Mouse (Mus musculus) midbrain, embryonic 13.5 days (tissue): ENCODE measurements around the gene Adamts12. TPM values are rescaled to one million over a fixed set of nuclear protein-coding genes. Genes with fewer than 3 reads are reported as not detected.

ENCODE experiments used
- ATAC-seq: fragments of 200-750 bp; cut with Nextera tagmentation; 2 replicates; pipeline ENCODE4 v1.8.0; 2017; ENCODE audit warnings: mild to moderate bottlenecking, moderate TSS enrichment, moderate library complexity
- H3K27ac ChIP-seq: fragments of 300-500 bp; sonication (generic); 2 replicates; pipeline ENCODE4 v1.5.1; 2015; ENCODE audit warnings: inconsistent platforms, mild to moderate bottlenecking, moderate library complexity
- H3K27me3 ChIP-seq: fragments of 300-500 bp; sonication (generic); 2 replicates; pipeline ENCODE4 v1.6.1; 2015; ENCODE audit warnings: mild to moderate bottlenecking, inconsistent platforms
- H3K36me3 ChIP-seq: fragments of 300-500 bp; sonication (generic); 2 replicates; pipeline ENCODE4 v1.6.1; 2015; ENCODE audit warnings: mild to moderate bottlenecking, inconsistent platforms
- H3K4me1 ChIP-seq: fragments of 300-500 bp; sonication (generic); replicated peaks from 2 replicates; pipeline ENCODE4 v1.6.1; 2015; ENCODE audit warnings: inconsistent platforms
- H3K4me2 ChIP-seq: fragments of 300-500 bp; sonication (generic); replicated peaks from 2 replicates; pipeline ENCODE4 v1.6.1; 2015; ENCODE audit warnings: moderate library complexity, mild to moderate bottlenecking, inconsistent platforms
- H3K4me3 ChIP-seq: fragments of 300-500 bp; sonication (generic); replicated peaks from 2 replicates; pipeline ENCODE4 v1.5.1; 2015; ENCODE audit warnings: mild to moderate bottlenecking, inconsistent platforms
- H3K9ac ChIP-seq: fragments of 300-500 bp; sonication (generic); replicated peaks from 2 replicates; pipeline ENCODE4 v1.6.1; 2015; ENCODE audit warnings: mild to moderate bottlenecking, inconsistent platforms
- H3K9me3 ChIP-seq: fragments of 300-500 bp; sonication (generic); 2 replicates; pipeline ENCODE4 v1.6.1; 2016; ENCODE audit warnings: mild to moderate bottlenecking, inconsistent platforms
- WGBS: fragments of 180-500 bp; shearing (Covaris S2); methylation state at CpG from one replicate; pipeline ENCODE4 v1.1.7; 2015; 5-methylcytosine and 5-hydroxymethylcytosine counted together
- polyA plus RNA-seq: library from polyadenylated mRNA; unstranded; fragments of >200 nt; fragmentation: Nextera tagmentation; extraction: Ambion mirVana; gene quantifications from 2 replicates; pipeline ENCODE4 v1.2.1, GENCODE M21; 2015

Gene Adamts12
- polyA plus RNA-seq, 1 experiment from 2014 or later, result 1.5 TPM

DNA sequence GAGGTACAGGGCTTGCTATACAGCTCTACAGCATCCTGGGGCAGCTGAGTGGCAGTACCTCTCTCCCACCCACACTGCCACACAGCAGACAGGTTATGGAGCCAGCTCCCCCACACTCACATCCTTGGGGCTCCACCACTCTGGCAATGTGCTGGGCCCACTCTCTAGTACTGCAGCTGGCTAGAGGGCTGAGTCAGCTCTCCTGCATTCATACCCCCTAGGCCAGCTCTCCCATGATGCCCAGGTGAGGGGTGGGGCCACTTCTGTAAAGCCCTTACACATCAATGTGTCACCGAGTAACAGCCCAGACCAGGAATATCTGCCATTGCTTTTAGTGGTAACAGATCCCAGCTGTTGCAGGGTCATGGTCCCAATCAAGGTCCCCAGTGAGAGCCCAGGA, 296.3 kb downstream of the Adamts12 start:
- ATAC-seq, result no peak
- no peak overlapping the region for H3K4me3 ChIP-seq
- WGBS, result 87% methylated on average over 1 of the region's 1 CpGs
- no peak overlapping the region for H3K4me2 ChIP-seq
- no peaks in the 10 kb centered on the region for H3K36me3 ChIP-seq
- H3K9ac ChIP-seq, result no peak overlapping the region
- H3K9me3 ChIP-seq, result no peaks in the 10 kb centered on the region
- no peaks in the 10 kb centered on the region for H3K27me3 ChIP-seq
- H3K4me1 ChIP-seq, result no peaks in the 10 kb centered on the region
- H3K27ac ChIP-seq, result no peak overlapping the region

DNA sequence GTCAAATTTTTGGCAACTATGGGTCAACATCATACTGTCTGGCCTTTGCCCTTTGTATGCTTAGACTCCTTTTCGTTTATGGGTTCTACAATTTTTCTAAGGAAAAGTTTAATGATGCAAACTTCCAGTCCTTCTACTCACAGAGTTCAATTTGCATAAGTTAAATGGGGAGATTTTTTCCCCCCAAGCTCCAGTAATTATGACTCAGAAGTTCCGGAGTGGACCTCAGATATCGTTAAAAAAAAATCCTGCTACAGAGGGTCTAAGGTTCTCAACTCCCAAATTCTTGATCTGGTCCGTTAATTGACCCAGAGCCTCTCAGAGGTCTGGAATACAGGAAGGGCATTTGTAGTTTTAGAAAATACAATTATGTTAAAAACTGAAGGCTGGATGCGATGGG, 297.2 kb downstream of the Adamts12 start:
- Histone ChIP-seq H3K27me3 (no peaks in the 10 kb centered on the region), H3K9me3 (no peaks in the 10 kb centered on the region), H3K4me3 (no peak overlapping the region), H3K4me2 (no peak overlapping the region), H3K36me3 (no peaks in the 10 kb centered on the region), H3K9ac (no peak overlapping the region), H3K27ac (no peak overlapping the region), H3K4me1 (no peaks in the 10 kb centered on the region)
- no peak for ATAC-seq
- 90% methylated on average over 5 of the region's 5 CpGs for WGBS

DNA sequence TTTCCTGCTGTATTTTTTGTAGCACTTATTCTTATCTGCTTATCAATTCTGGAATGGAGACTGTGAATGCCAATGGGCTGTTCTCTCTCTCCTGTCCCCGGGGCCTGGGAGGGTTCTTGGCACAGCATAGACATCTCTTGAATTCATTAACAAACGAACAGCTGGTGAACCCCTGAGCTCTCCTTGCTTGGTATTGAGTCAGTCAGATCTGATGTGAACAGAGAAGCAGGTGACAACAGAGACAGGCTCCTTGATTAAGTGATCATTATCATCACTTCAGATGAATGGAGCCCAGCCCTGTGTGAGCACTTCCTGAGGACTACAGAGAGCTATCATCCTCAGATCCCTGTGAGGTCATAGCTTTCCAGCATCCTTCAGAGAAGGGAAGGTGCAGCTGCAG, 299.5 kb downstream of the Adamts12 start:
- Histone ChIP-seq H3K27ac (no peak overlapping the region), H3K27me3 (no peaks in the 10 kb centered on the region), H3K4me3 (no peak overlapping the region), H3K9ac (no peak overlapping the region), H3K4me1 (no peaks in the 10 kb centered on the region), H3K36me3 (no peaks in the 10 kb centered on the region), H3K4me2 (no peak overlapping the region), H3K9me3 (no peaks in the 10 kb centered on the region)
- WGBS, result 26% methylated on average over 2 of the region's 2 CpGs
- peak; percentile 75 for ATAC-seq

DNA sequence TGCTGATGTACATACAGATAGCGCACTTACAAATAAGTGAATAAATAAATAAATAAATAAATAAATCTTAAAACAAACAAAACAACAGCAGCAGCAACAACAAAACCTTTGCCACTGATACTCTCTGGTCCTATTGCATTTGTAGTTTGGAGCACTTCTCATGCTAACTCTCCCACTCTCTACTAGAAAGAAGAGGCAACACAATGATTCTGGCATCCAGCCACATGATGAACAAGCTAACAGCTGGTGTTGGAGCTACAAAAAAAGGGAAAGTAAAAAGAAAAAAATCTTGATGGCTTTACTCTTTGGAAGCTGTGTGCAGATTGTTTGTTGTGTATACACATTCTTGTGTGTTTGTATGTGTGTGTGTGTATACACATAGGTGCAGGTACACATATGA, 300.2 kb downstream of the Adamts12 start:
- no peaks in the 10 kb centered on the region for H3K9me3 ChIP-seq
- no peak overlapping the region for H3K4me3 ChIP-seq
- H3K4me1 ChIP-seq, result no peaks in the 10 kb centered on the region
- no peak overlapping the region for H3K4me2 ChIP-seq
- WGBS, result 95% methylated on average over 1 of the region's 1 CpGs
- H3K36me3 ChIP-seq, result no peaks in the 10 kb centered on the region
- H3K9ac ChIP-seq, result no peak overlapping the region
- no peak for ATAC-seq
- no peaks in the 10 kb centered on the region for H3K27me3 ChIP-seq
- no peak overlapping the region for H3K27ac ChIP-seq

DNA sequence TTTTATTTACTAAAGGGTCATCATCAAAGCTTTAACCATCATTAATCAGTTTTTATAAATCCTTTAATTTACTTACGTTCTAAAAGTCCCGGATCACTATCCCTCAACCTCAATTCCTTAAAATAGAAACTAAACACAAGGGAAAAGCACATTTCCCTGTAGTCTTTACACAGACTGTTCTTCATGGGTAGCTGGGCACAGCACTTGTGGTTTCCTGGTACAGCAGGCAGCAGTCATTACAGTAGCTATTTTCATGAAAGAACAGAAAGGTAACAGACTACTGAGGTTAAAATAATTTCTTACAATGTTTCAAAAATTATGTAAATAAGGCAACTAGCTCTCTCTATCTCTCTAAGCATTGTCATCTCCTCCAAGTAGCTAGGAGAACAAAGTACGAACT, 305.0 kb downstream of the Adamts12 start:
- H3K4me2 ChIP-seq, result no peak overlapping the region
- no peaks in the 10 kb centered on the region for H3K27me3 ChIP-seq
- H3K9ac ChIP-seq, result no peak overlapping the region
- no peak for ATAC-seq
- no peaks in the 10 kb centered on the region for H3K36me3 ChIP-seq
- 82% methylated on average over 3 of the region's 3 CpGs for WGBS
- H3K27ac ChIP-seq, result no peak overlapping the region
- H3K9me3 ChIP-seq, result no peaks in the 10 kb centered on the region
- no peak overlapping the region for H3K4me3 ChIP-seq
- no peaks in the 10 kb centered on the region for H3K4me1 ChIP-seq

DNA sequence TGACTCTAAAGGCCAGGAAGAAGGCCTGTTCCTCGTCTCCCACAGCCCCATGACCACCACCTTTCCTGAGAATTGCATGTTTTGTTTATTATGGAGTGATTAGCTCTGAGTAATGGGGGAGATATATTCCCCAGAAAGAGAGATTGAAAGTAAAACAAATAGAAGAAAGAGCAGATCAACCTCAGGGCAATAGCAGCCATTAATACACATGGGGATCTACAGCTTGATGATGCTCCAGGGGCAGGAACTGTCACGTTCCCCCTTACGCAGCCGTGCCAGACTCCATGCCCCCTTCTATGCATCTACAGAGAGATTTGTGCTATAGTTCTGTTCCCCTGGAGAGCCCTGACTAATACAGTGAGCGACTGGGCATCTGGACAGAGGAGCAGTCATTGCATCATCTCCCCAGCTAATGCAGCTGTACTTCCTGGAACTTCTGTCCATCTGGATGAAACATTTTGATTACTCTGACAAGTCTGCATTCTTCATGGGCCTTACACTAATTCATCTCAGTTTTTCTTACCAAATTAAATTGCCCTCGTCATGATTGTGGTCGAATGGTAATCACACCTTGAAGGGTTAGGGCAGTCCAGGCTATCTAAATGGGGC, 306.0 kb downstream of the Adamts12 start:
- Histone ChIP-seq H3K27me3 (no peaks in the 10 kb centered on the region), H3K4me2 (no peak overlapping the region), H3K27ac (no peak overlapping the region), H3K36me3 (no peaks in the 10 kb centered on the region), H3K4me1 (no peaks in the 10 kb centered on the region), H3K9ac (no peak overlapping the region), H3K4me3 (no peak overlapping the region), H3K9me3 (no peaks in the 10 kb centered on the region)
- 88% methylated on average over 7 of the region's 7 CpGs for WGBS
- ATAC-seq, result no peak

DNA sequence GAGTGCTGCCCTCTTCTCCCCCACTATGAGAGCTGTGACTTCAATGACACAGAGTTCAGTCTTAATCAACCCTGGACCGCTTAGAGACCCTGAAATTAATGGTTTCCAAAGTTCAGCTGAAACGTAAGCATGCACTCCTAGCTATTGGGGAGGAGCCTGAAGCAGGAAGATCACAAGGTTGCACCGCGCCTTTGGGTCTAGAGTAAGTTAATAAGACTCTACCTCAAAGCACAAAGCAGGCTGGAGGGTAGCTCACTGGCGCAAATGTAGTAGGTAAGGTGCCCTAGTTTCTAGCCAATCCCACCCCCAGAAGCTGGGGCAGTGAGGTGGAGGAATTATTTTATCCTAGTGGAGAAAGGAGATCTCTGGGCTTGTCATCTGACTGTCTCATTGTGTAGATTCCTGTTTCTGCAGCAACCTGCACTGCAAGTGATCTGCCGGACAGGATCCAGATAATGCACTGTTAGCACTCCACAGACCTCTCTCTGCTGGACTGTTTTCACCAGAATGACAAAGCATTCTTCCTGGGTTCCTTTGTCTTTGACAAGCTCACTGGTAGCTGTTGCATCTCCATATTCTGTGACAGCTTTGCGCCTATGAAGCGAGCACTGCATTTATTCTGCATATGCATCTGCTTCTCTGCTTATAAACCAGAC, 315.0 kb downstream of the Adamts12 start:
- 86% methylated on average over 8 of the region's 8 CpGs for WGBS
- Histone ChIP-seq H3K36me3 (peaks cover 21% of the 10 kb centered on the region), H3K9me3 (no peaks in the 10 kb centered on the region), H3K4me2 (no peak overlapping the region), H3K9ac (no peak overlapping the region), H3K4me3 (no peak overlapping the region), H3K4me1 (no peaks in the 10 kb centered on the region), H3K27ac (no peak overlapping the region), H3K27me3 (no peaks in the 10 kb centered on the region)
- peak; percentile 53; the same call in 1 of the 2 replicates for ATAC-seq

DNA sequence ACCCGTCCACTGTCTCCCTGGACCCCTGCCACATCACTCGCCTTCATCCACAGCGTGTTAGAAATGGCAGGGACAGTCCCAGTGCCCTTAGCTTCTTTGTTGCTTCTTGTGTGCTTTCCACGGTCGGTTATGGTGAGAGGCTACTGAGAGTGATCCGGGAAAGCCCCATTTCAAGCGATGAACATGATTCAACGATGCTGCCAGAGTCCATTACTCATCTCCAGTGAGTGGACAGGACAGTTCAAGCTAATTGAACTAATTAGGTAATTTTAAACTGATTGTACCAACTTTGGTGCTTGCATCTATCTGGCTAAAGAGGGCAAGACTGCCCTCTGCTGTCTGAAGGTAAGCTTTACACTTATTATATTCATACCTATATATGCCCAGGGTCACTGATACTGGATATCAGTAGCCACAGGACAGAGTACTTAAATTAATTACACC, 315.5 kb downstream of the Adamts12 start:
- Histone ChIP-seq H3K27me3 (no peaks in the 10 kb centered on the region), H3K4me3 (no peak overlapping the region), H3K36me3 (peaks cover 27% of the 10 kb centered on the region), H3K27ac (no peak overlapping the region), H3K4me2 (no peak overlapping the region), H3K9me3 (no peaks in the 10 kb centered on the region), H3K9ac (no peak overlapping the region), H3K4me1 (no peaks in the 10 kb centered on the region)
- ATAC-seq, result peak; percentile 74
- 43% methylated on average over 8 of the region's 8 CpGs for WGBS

DNA sequence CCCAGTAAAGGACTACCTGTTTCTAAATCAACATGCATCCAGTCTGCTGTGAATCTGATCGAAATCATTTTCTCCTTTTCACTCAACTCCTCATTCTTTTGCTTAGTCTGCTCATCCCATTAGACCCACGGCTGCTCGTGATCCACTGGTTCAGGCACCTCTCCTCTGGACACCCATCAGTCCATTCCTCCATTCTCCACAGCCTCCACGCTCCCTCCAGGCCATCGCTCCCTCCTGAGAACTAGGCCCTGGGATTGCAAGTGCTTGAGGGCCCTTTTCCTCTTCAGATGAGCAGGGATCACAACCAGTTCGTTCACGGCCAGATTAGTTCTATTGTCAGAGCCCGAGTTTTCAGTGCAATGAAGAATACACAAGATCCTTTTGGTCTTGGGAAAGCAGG, 316.0 kb downstream of the Adamts12 start:
- Histone ChIP-seq H3K4me1 (no peaks in the 10 kb centered on the region), H3K4me3 (no peak overlapping the region), H3K27me3 (no peaks in the 10 kb centered on the region), H3K27ac (no peak overlapping the region), H3K36me3 (peaks cover 32% of the 10 kb centered on the region), H3K9me3 (no peaks in the 10 kb centered on the region), H3K4me2 (no peak overlapping the region), H3K9ac (no peak overlapping the region)
- 82% methylated on average over 8 of the region's 8 CpGs for WGBS
- ATAC-seq, result peak; percentile 34; the same call in 1 of the 2 replicates

DNA sequence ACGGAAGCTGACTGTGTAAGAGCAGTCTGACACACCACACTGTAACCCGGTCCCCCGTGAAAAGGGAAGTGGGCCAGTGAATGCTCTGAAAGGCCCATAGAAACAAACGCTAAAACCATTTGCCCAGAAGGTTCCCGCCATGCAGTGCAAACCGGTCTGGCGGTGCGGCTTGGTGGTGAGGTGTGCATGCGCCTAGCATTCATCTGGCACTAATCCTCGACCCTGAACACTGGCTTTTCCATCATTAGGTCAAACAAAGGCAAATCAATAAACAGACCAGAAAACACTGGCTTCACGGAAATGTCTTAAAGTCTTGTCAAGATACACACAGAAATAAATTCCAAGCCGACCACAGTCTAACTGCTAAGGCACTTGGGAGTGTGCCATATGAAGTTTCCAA, 318.0 kb downstream of the Adamts12 start:
- Histone ChIP-seq H3K9ac (no peak overlapping the region), H3K4me1 (no peaks in the 10 kb centered on the region), H3K36me3 (peaks cover 52% of the 10 kb centered on the region), H3K4me3 (no peak overlapping the region), H3K27me3 (no peaks in the 10 kb centered on the region), H3K4me2 (no peak overlapping the region), H3K27ac (no peak overlapping the region), H3K9me3 (no peaks in the 10 kb centered on the region)
- 84% methylated on average over 12 of the region's 12 CpGs for WGBS
- no peak for ATAC-seq

DNA sequence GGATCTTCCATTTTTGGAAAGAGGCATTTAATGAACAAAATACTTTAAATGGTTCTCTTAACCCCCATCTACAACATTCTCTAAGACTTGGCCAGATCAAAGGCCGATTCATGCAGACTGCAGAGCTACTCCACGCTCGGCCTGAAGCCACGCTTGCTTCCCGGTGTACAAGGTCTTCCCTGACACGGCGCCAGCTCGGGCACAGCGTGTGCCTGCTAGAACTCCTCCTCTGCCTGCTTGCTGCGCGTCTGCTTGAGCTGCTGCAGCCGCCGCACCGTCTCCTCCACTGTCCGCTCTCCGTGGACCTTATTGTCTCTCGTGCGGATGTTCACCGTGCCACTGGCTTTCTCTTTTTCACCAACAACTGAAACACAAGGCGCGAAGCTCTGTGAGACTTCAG, 319.2 kb downstream of the Adamts12 start:
- H3K27me3 ChIP-seq, result no peaks in the 10 kb centered on the region
- H3K4me3 ChIP-seq, result no peak overlapping the region
- no peaks in the 10 kb centered on the region for H3K4me1 ChIP-seq
- peaks cover 64% of the 10 kb centered on the region for H3K36me3 ChIP-seq
- 96% methylated on average over 21 of the region's 21 CpGs for WGBS
- H3K9ac ChIP-seq, result no peak overlapping the region
- ATAC-seq, result no peak
- no peak overlapping the region for H3K4me2 ChIP-seq
- H3K9me3 ChIP-seq, result no peaks in the 10 kb centered on the region
- H3K27ac ChIP-seq, result no peak overlapping the region

DNA sequence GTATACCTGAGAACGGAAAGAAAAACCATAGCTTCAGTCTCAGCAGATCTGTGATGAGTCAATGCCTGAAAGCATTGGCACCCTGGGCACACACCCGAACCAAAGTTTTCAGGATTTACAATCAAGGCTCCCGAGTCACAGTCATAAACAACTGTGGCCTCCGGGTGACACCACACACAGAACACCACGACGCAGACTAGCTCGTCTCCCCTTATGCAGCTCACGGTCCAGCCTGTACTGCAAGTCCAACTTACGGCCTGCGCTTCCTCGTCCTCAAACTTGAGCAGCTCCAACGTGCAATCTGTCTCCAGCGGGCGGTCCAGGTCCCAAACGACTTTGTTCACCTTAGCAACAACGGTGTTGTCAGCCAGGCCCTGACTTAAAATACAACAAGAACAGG, 328.3 kb downstream of the Adamts12 start:
- Histone ChIP-seq H3K4me2 (no peak overlapping the region), H3K4me3 (no peak overlapping the region), H3K9me3 (no peaks in the 10 kb centered on the region), H3K9ac (no peak overlapping the region), H3K4me1 (peaks cover 5% of the 10 kb centered on the region), H3K27me3 (no peaks in the 10 kb centered on the region), H3K27ac (no peak overlapping the region), H3K36me3 (peaks cover 79% of the 10 kb centered on the region)
- 96% methylated on average over 16 of the region's 16 CpGs for WGBS
- no peak for ATAC-seq

DNA sequence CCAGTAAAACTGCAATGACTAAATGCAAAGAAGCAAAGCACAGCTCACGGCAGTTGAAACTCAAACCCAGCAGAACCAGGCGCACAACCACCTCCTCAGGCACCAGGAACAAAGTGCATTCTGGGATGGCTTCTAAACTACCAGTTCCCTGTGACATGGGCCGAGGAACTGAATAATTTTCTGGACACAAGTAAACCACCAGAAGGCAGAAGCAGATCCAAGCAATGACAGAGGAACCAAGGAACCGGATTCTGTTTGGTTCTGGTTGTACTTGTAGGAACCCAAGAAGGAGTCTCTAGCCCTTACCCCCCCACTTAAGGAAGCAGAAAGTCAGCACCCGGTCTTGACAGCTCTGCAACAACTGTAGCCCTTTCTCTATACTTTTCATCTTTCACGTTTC, 331.8 kb downstream of the Adamts12 start:
- Histone ChIP-seq H3K4me3 (no peak overlapping the region), H3K27me3 (peaks cover 4% of the 10 kb centered on the region; the same call in 1 of the 2 replicates), H3K4me2 (no peak overlapping the region), H3K4me1 (peaks cover 18% of the 10 kb centered on the region), H3K9ac (no peak overlapping the region), H3K9me3 (no peaks in the 10 kb centered on the region), H3K36me3 (peaks cover 46% of the 10 kb centered on the region), H3K27ac (no peak overlapping the region)
- ATAC-seq, result no peak
- WGBS, result 93% methylated on average over 6 of the region's 6 CpGs
